Mouse (Mus musculus): ENCODE measurements around the gene Zfp354a. TPM values are rescaled to one million over a fixed set of nuclear protein-coding genes. Genes with fewer than 3 reads are reported as not detected.
"Not testable (repeated sequence)": the region's sequence is repeated elsewhere in the genome, so short reads cannot be mapped to it uniquely, and the experiment has no call there.

Gene Zfp354a
- total RNA-seq (2022): 1 to 10 TPM; 1.5 to 2.3 (median 2.1) TPM

GRCm38 (mm10) chr11:51059151-51059571 is at the start of gene Zfp354a:
Gene Zfp354a (plus strand): TSS chr11:51059257.
- peak; percentile 57 for DNase-seq (ENCODE audit: low spot score)

- DNase-seq (ENCODE audit: low spot score): peak; percentile 19
Measured at GRCm38 (mm10) chr11:51011821-51012220, 47.2 kb upstream of the Zfp354a start.

GRCm38 (mm10) chr11:51013936-51014335 is 45.1 kb upstream of the Zfp354a start, which contains the start of gene Olfr54:
Gene Olfr54 (plus strand): TSS chr11:51014236.
- no peak for DNase-seq (ENCODE audit: low spot score)

- no peak for DNase-seq (ENCODE audit: low spot score)
Measured at GRCm38 (mm10) chr11:51016341-51016740, 42.7 kb upstream of the Zfp354a start.

- not testable (repeated sequence) for DNase-seq (ENCODE audit: low spot score)
Measured at GRCm38 (mm10) chr11:51026811-51027210, 32.2 kb upstream of the Zfp354a start.

GRCm38 (mm10) chr11:51029381-51029780 is 29.7 kb upstream of the Zfp354a start:
- DNase-seq (ENCODE audit: low spot score): not testable (repeated sequence)

- no peak for DNase-seq (ENCODE audit: low spot score)
Measured at GRCm38 (mm10) chr11:51030225-51030624, 28.8 kb upstream of the Zfp354a start.

- DNase-seq (ENCODE audit: low spot score): peak; percentile 23
Measured at GRCm38 (mm10) chr11:51032851-51033250, 26.2 kb upstream of the Zfp354a start.

- not testable (repeated sequence) for DNase-seq (ENCODE audit: low spot score)
Measured at GRCm38 (mm10) chr11:51034141-51034540, 24.9 kb upstream of the Zfp354a start.

- DNase-seq (ENCODE audit: low spot score): peak; percentile 5
Measured at GRCm38 (mm10) chr11:51035951-51036350, 23.1 kb upstream of the Zfp354a start.

- not testable (repeated sequence) for DNase-seq (ENCODE audit: low spot score)
Measured at GRCm38 (mm10) chr11:51044776-51045175, 14.3 kb upstream of the Zfp354a start.

- DNase-seq (ENCODE audit: low spot score): not testable (repeated sequence)
Measured at GRCm38 (mm10) chr11:51047809-51048208, 11.2 kb upstream of the Zfp354a start, which contains the start of gene Olfr1375. Gene Olfr1375 (plus strand): TSS chr11:51048109.

GRCm38 (mm10) chr11:51051678-51052077 is 7.4 kb upstream of the Zfp354a start:
- DNase-seq (ENCODE audit: low spot score): no peak

- no peak for DNase-seq (ENCODE audit: low spot score)
Measured at GRCm38 (mm10) chr11:51053230-51053629, 5.8 kb upstream of the Zfp354a start.

- no peak for DNase-seq (ENCODE audit: low spot score)
Measured at GRCm38 (mm10) chr11:51059640-51060039, 583 bp downstream of the Zfp354a start.

- DNase-seq (ENCODE audit: low spot score): no peak
Measured at GRCm38 (mm10) chr11:51060981-51061380, 1.9 kb downstream of the Zfp354a start.

GRCm38 (mm10) chr11:51063276-51063675 is 4.2 kb downstream of the Zfp354a start:
- no peak for DNase-seq (ENCODE audit: low spot score)

GRCm38 (mm10) chr11:51063841-51064240 is 4.8 kb downstream of the Zfp354a start:
- DNase-seq (ENCODE audit: low spot score): no peak

GRCm38 (mm10) chr11:51084527-51084926 is 25.5 kb downstream of the Zfp354a start:
- DNase-seq (ENCODE audit: low spot score): no peak

GRCm38 (mm10) chr11:51085269-51085668 is 26.2 kb downstream of the Zfp354a start:
- DNase-seq (ENCODE audit: low spot score): no peak

GRCm38 (mm10) chr11:51107261-51107660 is 48.2 kb downstream of the Zfp354a start:
- DNase-seq (ENCODE audit: low spot score): no peak

- DNase-seq (ENCODE audit: low spot score): no peak
Measured at GRCm38 (mm10) chr11:51110621-51111020, 51.6 kb downstream of the Zfp354a start.

Measured in heart, adult 8-10 months (tissue).